Mouse (Mus musculus): ENCODE data around the gene Mlph. TPM values are rescaled to one million over a fixed set of nuclear protein-coding genes. Genes with fewer than 3 reads are reported as not detected.

Gene Mlph
- under 1 TPM in 1 of 2 experiments, not detected in 1; 0.07 TPM for total RNA-seq (2023)

GRCm38 (mm10) chr1:90914948-90915569, at the start of gene Mlph:
TSS of gene Mlph (plus strand) at chr1:90915085.

GRCm38 (mm10) chr1:90952808-90953207, 37.9 kb downstream of the Mlph start, which contains the start of gene Prlh:
TSS of gene Prlh (plus strand) at chr1:90953108.

GRCm38 (mm10) chr1:90969347-90969784, 54.5 kb downstream of the Mlph start, which contains the start of gene Rab17:
TSS of gene Rab17 (minus strand) at chr1:90969661.

GRCm38 (mm10) chr1:90998268-90998890, 83.5 kb downstream of the Mlph start, which contains the start of gene Lrrfip1:
TSS of gene Lrrfip1 (plus strand) at chr1:90998737.

Other genes starting within 250 kb of the Mlph start
- gene Col6a3, start 71.1 kb upstream of the Mlph start, total RNA-seq (2023), result under 1 TPM; 0.33 to 0.42 TPM
- not detected for gene Prlh, start 38.0 kb downstream of the Mlph start, total RNA-seq (2023)
- gene Rab17, start 54.6 kb downstream of the Mlph start, total RNA-seq (2023), result not detected
- 100 to 1,000 TPM; 194 to 224 TPM for gene Lrrfip1, start 83.7 kb downstream of the Mlph start, total RNA-seq (2023)
- 1 to 10 TPM in 1 of 2 experiments, under 1 TPM in 1; 0.94 to 2.8 TPM for gene Rbm44, start 230.0 kb downstream of the Mlph start, total RNA-seq (2023)